Mouse (Mus musculus): Measurements from ENCODE around the gene H2-M10.4. TPM values are rescaled to one million over a fixed set of nuclear protein-coding genes. Genes with fewer than 3 reads are reported as not detected.
"Not testable (repeated sequence)": the region's sequence is repeated elsewhere in the genome, so short reads cannot be mapped to it uniquely, and the experiment has no call there.

H2-M10.4 gene
- total RNA-seq (2021) = not detected
- long read RNA-seq, experiment 1 = 0 reads
- long read RNA-seq, experiment 2 = 0 reads

GRCm38 (mm10) chr17:36462234-36462633 lies at the start of gene H2-M10.4:
TSS of gene H2-M10.4 (minus strand) at chr17:36462334.
- Histone ChIP-seq H3K4me3 (no peak within 1 kb of the TSS), H3K27ac (no peak within 1 kb of the TSS)
- DNase-seq (ENCODE audit: low spot score in 2 of 2) = no peak
- no peak for TF ChIP-seq CTCF (conservative IDR thresholded peaks at IDR 0.05)

- TF ChIP-seq CTCF (conservative IDR thresholded peaks at IDR 0.05) = no peak
- Histone ChIP-seq H3K4me3 (no peak overlapping the region), H3K27ac (no peak overlapping the region)
- DNase-seq (ENCODE audit: low spot score in 2 of 2) = no peak
Observed at GRCm38 (mm10) chr17:36503910-36504309, 41.8 kb upstream of the H2-M10.4 start.

- TF ChIP-seq CTCF (conservative IDR thresholded peaks at IDR 0.05) = no peak
- Histone ChIP-seq H3K4me3 (no peak overlapping the region), H3K27ac (no peak overlapping the region)
- no peak for DNase-seq (ENCODE audit: low spot score in 2 of 2)
Observed at GRCm38 (mm10) chr17:36500435-36500834, 38.3 kb upstream of the H2-M10.4 start.

- not testable (repeated sequence) for H3K4me3 ChIP-seq; H3K27ac ChIP-seq; DNase-seq (ENCODE audit: low spot score in 2 of 2)
Observed at GRCm38 (mm10) chr17:36488181-36488580, 26.0 kb upstream of the H2-M10.4 start.

GRCm38 (mm10) chr17:36486687-36487230 lies 24.6 kb upstream of the H2-M10.4 start:
- no peak for TF ChIP-seq CTCF (conservative IDR thresholded peaks at IDR 0.05)
- Histone ChIP-seq H3K27ac (no peak overlapping the region), H3K4me3 (no peak overlapping the region)
- DNase-seq (ENCODE audit: low spot score in 2 of 2) = no peak

GRCm38 (mm10) chr17:36483865-36484264 lies 21.7 kb upstream of the H2-M10.4 start:
- H3K27ac ChIP-seq = no peak overlapping the region
- H3K4me3 ChIP-seq = no peak overlapping the region
- no peak for TF ChIP-seq CTCF (conservative IDR thresholded peaks at IDR 0.05)
- no peak for DNase-seq (ENCODE audit: low spot score in 2 of 2)

GRCm38 (mm10) chr17:36456260-36456659 lies 5.9 kb downstream of the H2-M10.4 start:
- no peak for TF ChIP-seq CTCF (conservative IDR thresholded peaks at IDR 0.05)
- no peak overlapping the region for H3K4me3 ChIP-seq
- H3K27ac ChIP-seq = no peak overlapping the region
- DNase-seq (ENCODE audit: low spot score in 2 of 2) = no peak

- H3K4me3 ChIP-seq = no peak overlapping the region
- no peak for TF ChIP-seq CTCF (conservative IDR thresholded peaks at IDR 0.05)
Observed at GRCm38 (mm10) chr17:36431411-36431810, 30.7 kb downstream of the H2-M10.4 start.

GRCm38 (mm10) chr17:36418091-36418754 lies 43.9 kb downstream of the H2-M10.4 start:
- H3K4me3 ChIP-seq = no peak overlapping the region
- DNase-seq (ENCODE audit: low spot score in 2 of 2) = peak; percentile 27 to 42
- TF ChIP-seq CTCF (conservative IDR thresholded peaks at IDR 0.05) = peak; percentile 95
- H3K27ac ChIP-seq = no peak overlapping the region

More at GRCm38 (mm10) chr17:36431411-36431810, 30.7 kb downstream of the H2-M10.4 start:
- H3K27ac ChIP-seq = no peak overlapping the region
- no peak for DNase-seq (ENCODE audit: low spot score in 2 of 2)

- no peak for TF ChIP-seq CTCF (conservative IDR thresholded peaks at IDR 0.05)
- no peak overlapping the region for H3K4me3 ChIP-seq
- no peak for DNase-seq (ENCODE audit: low spot score in 2 of 2)
- H3K27ac ChIP-seq = no peak overlapping the region
Observed at GRCm38 (mm10) chr17:36417416-36417815, 44.7 kb downstream of the H2-M10.4 start.

GRCm38 (mm10) chr17:36415407-36415806 lies 46.7 kb downstream of the H2-M10.4 start:
- Histone ChIP-seq H3K4me3 (no peak overlapping the region), H3K27ac (no peak overlapping the region)
- no peak for TF ChIP-seq CTCF (conservative IDR thresholded peaks at IDR 0.05)
- no peak for DNase-seq (ENCODE audit: low spot score in 2 of 2)

- no peak for DNase-seq (ENCODE audit: low spot score in 2 of 2)
- Histone ChIP-seq H3K4me3 (no peak overlapping the region), H3K27ac (no peak overlapping the region)
- TF ChIP-seq CTCF (conservative IDR thresholded peaks at IDR 0.05) = no peak
Observed at GRCm38 (mm10) chr17:36414361-36414760, 47.8 kb downstream of the H2-M10.4 start.

Other genes starting within 250 kb of the H2-M10.4 start
- 10 to 100 TPM; 43.6 to 44.1 TPM for gene Rpp21, start 204.3 kb downstream of the H2-M10.4 start, total RNA-seq (2021)
- gene Trim39, start 190.1 kb downstream of the H2-M10.4 start, total RNA-seq (2021) = 10 to 100 TPM; 23.6 to 25.3 TPM
- not detected for gene H2-M10.2, start 175.8 kb downstream of the H2-M10.4 start, total RNA-seq (2021)
- not detected for gene H2-M10.1, start 136.2 kb downstream of the H2-M10.4 start, total RNA-seq (2021)
- not detected for gene H2-M10.3, start 93.9 kb downstream of the H2-M10.4 start, total RNA-seq (2021)
- gene H2-M11, start 84.7 kb upstream of the H2-M10.4 start, total RNA-seq (2021) = not detected
- gene H2-M9, start 180.3 kb upstream of the H2-M10.4 start, total RNA-seq (2021) = not detected
- gene H2-M1, start 209.9 kb upstream of the H2-M10.4 start, total RNA-seq (2021) = not detected

All from layer of hippocampus, adult 2 months (tissue).